Mouse (Mus musculus) megakaryocyte, embryonic 14.5 days (primary cell): ENCODE measurements at regions not wholly inside any gene's neighbourhood (a gene's known extent, or its start where the extent isn't known, plus 50 kb on each side); places are given as distances from the start of the nearest gene placed in this dataset.

ENCODE experiments used
- H3K27me3 ChIP-seq: replicated peaks from 2 replicates; pipeline ENCODE3; 2012; ENCODE audit warnings: inconsistent platforms
- H3K36me3 ChIP-seq: replicated peaks from 2 replicates; pipeline ENCODE3; 2012; ENCODE audit warnings: low read length, inconsistent platforms, mixed read lengths
- H3K4me1 ChIP-seq: 2 replicates; pipeline ENCODE4 v1.6.1; 2012; ENCODE audit warnings: inconsistent platforms
- H3K4me3 ChIP-seq: replicated peaks from 2 replicates; pipeline ENCODE3; 2012; ENCODE audit warnings: moderate library complexity, mild to moderate bottlenecking, inconsistent platforms
- H3K9me3 ChIP-seq: 2 replicates; pipeline ENCODE4 v1.6.1; 2012; ENCODE audit warnings: inconsistent platforms
- FLI1 ChIP-seq: IDR thresholded peaks from 2 replicates; pipeline ENCODE4 v1.6.1; 2012; ENCODE audit warnings: low read length, inconsistent platforms, mixed read lengths
- GATA1 ChIP-seq: IDR thresholded peaks from 3 replicates; pipeline ENCODE4 v1.6.1; 2012; ENCODE audit warnings: mixed read lengths, low read length, inconsistent platforms, borderline replicate concordance

DNA sequence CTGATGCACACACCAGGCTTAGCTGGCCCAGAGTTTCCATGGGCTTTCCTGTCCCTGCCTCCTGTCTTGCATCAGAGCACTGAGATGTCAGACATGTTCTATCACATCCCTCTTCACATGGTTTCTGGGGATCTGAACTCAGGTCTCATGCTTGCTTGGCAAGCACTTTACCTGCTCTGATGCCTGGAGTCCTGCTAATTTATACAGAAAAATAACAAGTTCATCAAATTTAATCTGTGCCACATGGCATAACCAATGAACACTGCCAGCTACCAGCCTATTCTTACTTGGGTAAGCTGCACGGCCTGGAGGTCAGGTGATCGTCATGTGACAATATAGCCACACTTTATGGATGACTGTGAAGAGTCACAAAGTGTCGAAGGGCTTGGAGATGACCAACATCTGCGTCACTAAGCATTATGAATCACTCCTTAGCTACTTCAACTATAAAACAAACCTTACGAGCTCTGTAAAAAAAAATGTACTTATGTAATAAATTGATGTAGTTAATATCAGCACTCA is 186.2 kb downstream of the Hlx start:
- Histone ChIP-seq H3K4me3 (no peak overlapping the region), H3K27me3 (peaks cover 7% of the 10 kb centered on the region), H3K36me3 (no peaks in the 10 kb centered on the region), H3K9me3 (no peaks in the 10 kb centered on the region), H3K4me1 (no peaks in the 10 kb centered on the region; the same call in 1 of the 2 replicates)
- TF ChIP-seq FLI1 = no peak
- TF ChIP-seq GATA1 = no peak

DNA sequence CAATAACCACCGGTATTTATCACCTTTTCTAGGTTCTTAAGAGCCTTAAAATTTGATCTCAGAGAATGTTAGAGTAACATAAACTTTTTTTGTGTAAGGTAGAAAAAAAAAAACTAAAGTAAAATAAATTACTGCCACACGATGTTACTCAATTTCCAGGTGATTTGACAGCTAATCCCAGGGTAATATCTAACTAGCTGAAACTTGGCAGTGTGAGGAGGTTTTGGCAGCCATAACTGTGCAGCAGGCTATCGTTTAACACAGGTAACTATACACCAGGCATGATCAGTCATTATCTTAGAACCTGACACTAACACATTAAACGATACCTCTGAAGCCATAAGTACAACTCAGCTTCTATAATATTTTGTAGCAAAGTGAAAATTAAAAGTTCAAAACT is 187.3 kb downstream of the Hlx start:
- Histone ChIP-seq H3K4me1 (no peaks in the 10 kb centered on the region; the same call in 1 of the 2 replicates), H3K36me3 (no peaks in the 10 kb centered on the region), H3K4me3 (no peak overlapping the region), H3K27me3 (peaks cover 7% of the 10 kb centered on the region), H3K9me3 (no peaks in the 10 kb centered on the region)
- TF ChIP-seq FLI1 = no peak
- no peak for TF ChIP-seq GATA1

DNA sequence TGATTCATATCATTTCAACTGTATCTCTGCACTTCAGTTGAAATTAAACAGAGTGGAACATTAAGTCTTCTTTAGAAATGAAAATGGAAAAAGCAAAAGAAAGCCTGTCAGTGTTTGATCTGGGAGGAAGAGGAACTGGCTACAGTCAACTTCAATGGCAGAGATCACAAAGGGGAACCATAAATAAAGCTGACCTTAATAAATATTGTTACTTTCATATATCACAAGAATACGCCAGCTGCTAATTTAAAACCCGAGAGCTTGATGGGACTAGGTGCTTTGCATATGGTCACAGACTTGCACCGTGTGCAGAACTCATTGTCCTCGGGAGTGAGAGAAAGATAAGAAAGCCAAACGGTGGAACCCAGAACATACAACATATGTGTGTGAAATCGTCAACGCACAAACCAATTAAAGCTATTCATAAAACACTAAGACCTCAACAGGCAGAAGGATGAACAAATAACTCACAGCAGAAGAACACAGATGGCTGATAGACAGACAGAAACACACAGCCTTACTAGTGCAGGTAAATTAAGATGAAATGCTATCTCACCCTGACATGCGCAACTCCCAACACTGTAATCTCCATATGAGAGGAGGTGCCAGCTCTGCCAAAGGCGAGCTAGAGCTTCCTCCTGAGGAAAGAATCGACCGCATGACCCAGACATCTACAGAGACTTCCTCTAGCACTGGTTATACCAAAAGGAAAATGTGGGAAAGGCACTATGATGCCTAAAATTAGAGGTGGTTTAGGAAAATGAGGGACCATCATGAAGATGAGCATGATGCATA is 189.9 kb downstream of the Hlx start:
- Histone ChIP-seq H3K4me3 (no peak overlapping the region), H3K4me1 (no peaks in the 10 kb centered on the region; the same call in 1 of the 2 replicates), H3K27me3 (peaks cover 7% of the 10 kb centered on the region), H3K9me3 (no peaks in the 10 kb centered on the region), H3K36me3 (no peaks in the 10 kb centered on the region)
- no peak for TF ChIP-seq FLI1
- no peak for TF ChIP-seq GATA1

DNA sequence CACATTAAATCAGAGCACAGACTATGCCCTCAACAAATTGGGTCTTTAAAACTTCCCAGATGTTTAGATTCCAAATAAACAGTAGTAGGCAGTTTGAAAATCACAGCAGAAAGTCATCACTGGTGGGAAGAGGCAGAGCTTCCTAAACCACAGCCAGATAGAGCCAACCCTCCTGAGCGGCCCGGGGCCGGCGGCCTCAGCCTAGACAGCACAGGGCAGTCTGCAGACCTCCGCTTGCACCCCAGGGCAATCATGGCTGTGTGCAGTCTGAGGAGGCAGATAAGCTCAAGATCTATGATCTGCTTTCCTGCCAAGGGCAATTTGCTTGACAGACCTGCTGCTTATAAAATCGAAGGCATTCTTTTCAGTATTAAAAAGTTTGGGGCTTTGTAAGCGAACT is 192.6 kb downstream of the Hlx start:
- no peak overlapping the region for H3K4me3 ChIP-seq
- TF ChIP-seq FLI1 = no peak
- TF ChIP-seq GATA1 = no peak
- no peaks in the 10 kb centered on the region for H3K36me3 ChIP-seq
- peaks cover 14% of the 10 kb centered on the region for H3K4me1 ChIP-seq
- H3K27me3 ChIP-seq = peaks cover 7% of the 10 kb centered on the region
- H3K9me3 ChIP-seq = no peaks in the 10 kb centered on the region

DNA sequence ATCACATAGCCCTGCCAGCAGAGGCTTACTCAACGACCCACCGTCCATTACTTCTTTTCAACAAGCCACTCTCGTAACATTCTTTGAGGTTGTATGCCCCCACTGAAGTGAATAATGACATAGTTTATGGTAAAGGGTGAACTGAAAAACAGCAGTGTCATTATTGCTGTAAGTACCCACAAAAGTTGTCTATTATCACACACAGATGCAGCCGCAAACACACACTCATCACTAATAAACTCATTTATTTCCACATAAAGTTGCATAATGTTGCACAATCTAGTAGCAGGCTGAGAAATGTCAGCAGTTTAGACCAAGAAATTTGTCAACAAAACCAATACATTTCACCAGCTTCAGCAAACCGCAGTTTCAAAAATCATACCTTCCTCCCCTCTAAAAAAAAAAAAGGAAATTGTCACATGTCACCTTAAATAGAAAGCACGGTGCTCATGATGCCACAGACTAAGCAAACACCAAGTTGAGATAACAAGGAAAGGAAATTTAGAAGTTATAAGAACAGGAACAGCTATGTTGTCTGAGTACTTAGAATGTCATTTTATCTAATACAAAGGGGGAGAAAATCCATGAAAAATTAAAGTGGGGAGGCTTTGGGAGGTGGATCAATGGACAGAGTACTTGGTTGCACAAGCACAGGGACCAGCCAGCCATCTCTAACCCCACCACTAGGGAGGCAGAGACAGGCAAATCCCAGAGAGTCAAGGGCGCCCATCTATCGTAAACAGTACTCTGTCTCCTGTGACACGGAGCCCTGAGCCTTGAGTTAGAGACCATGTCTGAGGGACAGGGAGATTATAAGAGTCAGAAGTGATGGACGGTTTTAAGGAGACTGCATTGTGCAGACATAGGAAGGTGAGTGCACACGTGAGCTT is 195.9 kb downstream of the Hlx start:
- Histone ChIP-seq H3K27me3 (peaks cover 8% of the 10 kb centered on the region), H3K4me1 (peaks cover 14% of the 10 kb centered on the region), H3K9me3 (no peaks in the 10 kb centered on the region), H3K4me3 (no peak overlapping the region), H3K36me3 (no peaks in the 10 kb centered on the region)
- no peak for TF ChIP-seq FLI1
- no peak for TF ChIP-seq GATA1

DNA sequence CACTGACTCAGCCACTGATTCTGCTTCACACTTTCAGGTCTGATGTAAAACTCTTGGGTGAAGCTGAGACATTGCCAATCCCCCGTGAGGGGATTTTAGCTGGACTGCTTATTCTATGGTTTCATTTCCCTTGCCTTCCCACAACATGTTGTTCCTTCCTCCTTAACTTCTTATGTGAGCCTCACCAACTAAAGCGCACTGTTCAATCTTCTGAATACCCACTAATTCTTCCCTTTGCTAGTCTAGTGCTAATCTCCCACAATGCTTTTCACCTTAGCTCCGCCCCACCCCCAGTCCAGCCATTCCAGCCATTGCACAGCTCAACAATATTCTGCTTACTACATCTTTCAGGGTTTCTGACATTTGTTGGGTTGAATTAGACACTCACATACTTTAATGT is 196.7 kb downstream of the Hlx start:
- H3K9me3 ChIP-seq = no peaks in the 10 kb centered on the region
- H3K4me3 ChIP-seq = no peak overlapping the region
- H3K4me1 ChIP-seq = peaks cover 14% of the 10 kb centered on the region
- H3K27me3 ChIP-seq = peaks cover 12% of the 10 kb centered on the region
- TF ChIP-seq GATA1 (no peak), FLI1 (no peak)
- no peaks in the 10 kb centered on the region for H3K36me3 ChIP-seq

DNA sequence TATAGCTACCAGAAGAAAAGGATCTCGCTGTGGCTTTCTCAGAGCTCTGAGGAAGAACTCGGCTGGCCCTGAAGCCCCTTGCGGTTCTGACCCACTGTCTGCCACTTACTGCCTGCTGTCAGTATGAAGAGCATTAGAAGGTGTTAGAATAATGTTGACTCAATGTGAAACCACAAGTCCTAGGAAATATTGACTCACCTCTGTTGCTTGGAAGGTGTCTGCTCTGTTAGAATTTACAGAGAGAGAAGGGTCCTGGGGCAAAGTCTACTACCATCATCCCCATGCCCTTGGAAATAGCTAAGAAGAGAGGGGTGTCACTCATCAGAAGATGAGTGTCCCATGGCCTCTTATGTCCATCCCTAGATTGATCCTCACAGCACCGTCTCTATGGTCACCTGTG is 197.9 kb downstream of the Hlx start:
- H3K4me3 ChIP-seq = no peak overlapping the region
- no peaks in the 10 kb centered on the region for H3K36me3 ChIP-seq
- no peak for TF ChIP-seq GATA1
- TF ChIP-seq FLI1 = no peak
- H3K27me3 ChIP-seq = peaks cover 10% of the 10 kb centered on the region
- no peaks in the 10 kb centered on the region for H3K9me3 ChIP-seq
- peaks cover 14% of the 10 kb centered on the region for H3K4me1 ChIP-seq

DNA sequence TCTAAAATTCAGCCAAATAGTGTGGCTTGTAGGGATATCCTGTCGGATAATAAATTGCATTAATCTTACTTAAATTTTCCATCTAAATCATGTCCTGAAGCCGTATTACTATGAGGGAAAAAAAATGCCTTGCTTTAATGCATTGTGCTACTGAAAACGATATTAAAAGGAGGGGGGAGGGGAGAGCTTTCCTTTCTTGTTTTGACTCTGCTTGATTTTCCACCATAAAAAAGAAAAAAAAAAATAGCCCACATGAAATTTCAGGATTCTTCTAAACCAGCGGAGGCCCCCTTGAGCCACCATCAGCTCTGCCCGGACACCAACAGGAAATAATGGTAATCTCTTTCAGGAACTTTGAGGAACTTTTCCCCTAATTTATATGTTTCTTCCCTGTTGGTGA is 198.5 kb downstream of the Hlx start:
- Histone ChIP-seq H3K4me1 (peaks cover 14% of the 10 kb centered on the region), H3K9me3 (no peaks in the 10 kb centered on the region), H3K36me3 (no peaks in the 10 kb centered on the region), H3K27me3 (peaks cover 5% of the 10 kb centered on the region), H3K4me3 (no peak overlapping the region)
- TF ChIP-seq GATA1 (no peak), FLI1 (no peak)

DNA sequence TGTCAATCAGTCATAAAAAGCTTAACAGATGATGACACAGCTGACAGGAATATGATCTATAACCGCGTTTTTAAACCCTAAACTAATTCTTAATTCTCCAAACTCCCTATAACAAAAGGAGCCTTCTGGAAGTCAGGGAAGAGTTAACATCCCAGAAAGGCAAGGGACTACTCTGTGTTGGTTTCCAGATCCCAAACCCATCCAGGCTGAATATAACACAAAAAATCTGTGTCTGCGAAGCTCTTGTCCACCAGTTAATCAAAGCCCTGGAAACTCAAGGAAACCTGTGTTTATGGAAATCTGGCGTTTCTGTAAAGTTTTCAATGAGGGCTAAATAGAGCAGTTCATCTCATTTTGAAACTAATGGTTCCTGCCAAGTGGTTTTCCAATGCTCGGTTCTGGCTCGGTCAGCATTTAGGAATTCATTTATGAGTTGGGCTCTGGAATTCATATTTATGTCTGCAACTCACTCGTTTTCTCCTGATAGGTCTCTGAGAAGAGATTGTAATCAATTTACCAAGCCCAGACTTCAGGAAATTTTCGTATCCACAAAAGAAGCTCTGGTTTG is 199.8 kb downstream of the Hlx start:
- no peak for TF ChIP-seq GATA1
- H3K4me1 ChIP-seq = peaks cover 14% of the 10 kb centered on the region

More for the DNA sequence above, 199.8 kb downstream of the Hlx start:
- H3K9me3 ChIP-seq = no peaks in the 10 kb centered on the region
- H3K36me3 ChIP-seq = no peaks in the 10 kb centered on the region
- peaks cover 5% of the 10 kb centered on the region for H3K27me3 ChIP-seq
- H3K4me3 ChIP-seq = no peak overlapping the region
